Mouse (Mus musculus) MEL (cell line): Measurements from ENCODE around the gene Rragd. TPM values are rescaled to one million over a fixed set of nuclear protein-coding genes. Genes with fewer than 3 reads are reported as not detected.

Experiments
- DNase-seq: peaks from one replicate; pipeline ENCODE4 v3.0.0; 2011; ENCODE audit warnings: low read depth, low spot score
- H3K27ac ChIP-seq: 2 replicates; pipeline ENCODE4 v1.5.1; 2012; ENCODE audit warnings: low read depth, mild to moderate bottlenecking, control low read depth, low read length, moderate library complexity; ENCODE audit not compliant: control insufficient read depth
- H3K27me3 ChIP-seq, 2 experiments: fragments of 150-350 bp in 1 of 2; sonication (generic) in 1 of 2; 2 replicates each; pipeline ENCODE4 v1.6.1; 2012; ENCODE audit warnings: low read length in 2 of 2, mild to moderate bottlenecking in 2 of 2, improper control_type of control experiment in 1 of 2, moderate library complexity in 1 of 2; ENCODE audit not compliant: insufficient read depth in 2 of 2, control insufficient read depth in 1 of 2
- H3K36me3 ChIP-seq, 2 experiments: 2 replicates each; pipeline ENCODE4 v1.6.1; 2012 to 2014; ENCODE audit warnings: low read length in 2 of 2, improper control_type of control experiment in 1 of 2, inconsistent platforms in 1 of 2, mild to moderate bottlenecking in 1 of 2; ENCODE audit not compliant: insufficient read depth in 2 of 2, control insufficient read depth in 1 of 2
- H3K4me1 ChIP-seq, 2 experiments: fragments of 150-350 bp in 1 of 2; sonication (generic) in 1 of 2; 2 replicates each; pipeline ENCODE4 v1.6.1; 2012; ENCODE audit warnings: low read length in 2 of 2, improper control_type of control experiment in 1 of 2, mild to moderate bottlenecking in 1 of 2; ENCODE audit not compliant: insufficient read depth in 2 of 2, control insufficient read depth in 1 of 2
- H3K4me3 ChIP-seq, 2 experiments: fragments of 150-350 bp in 1 of 2; sonication (generic) in 1 of 2; 2 replicates each; pipeline ENCODE4 v1.5.1; 2012; ENCODE audit warnings: low read depth in 2 of 2, low read length in 2 of 2, mild to moderate bottlenecking in 2 of 2, moderate library complexity in 2 of 2, control low read depth in 1 of 2, improper control_type of control experiment in 1 of 2; ENCODE audit not compliant: control insufficient read depth in 1 of 2, insufficient read depth in 1 of 2
- H3K79me2 ChIP-seq: 2 replicates; pipeline ENCODE4 v1.6.1; 2012; ENCODE audit warnings: mild to moderate bottlenecking, low read length, moderate library complexity; ENCODE audit not compliant: control insufficient read depth, poor library complexity, insufficient read depth
- H3K9ac ChIP-seq: 2 replicates; pipeline ENCODE4 v1.6.1; 2012; ENCODE audit warnings: low read depth, mild to moderate bottlenecking, control low read depth, low read length, moderate library complexity; ENCODE audit not compliant: control insufficient read depth, poor library complexity, severe bottlenecking
- H3K9me3 ChIP-seq: fragments of 150-350 bp; sonication (generic); replicated peaks from 2 replicates; pipeline ENCODE4 v1.6.1; 2012; ENCODE audit warnings: mild to moderate bottlenecking, low read length, improper control_type of control experiment, moderate library complexity; ENCODE audit not compliant: insufficient read depth
- BHLHE40 ChIP-seq: IDR thresholded peaks from 2 replicates; pipeline ENCODE4 v1.6.1; 2012; ENCODE audit warnings: low read depth, mild to moderate bottlenecking, inconsistent platforms, low read length, improper control_type of control experiment, borderline replicate concordance
- EP300 ChIP-seq, 2 experiments: IDR thresholded peaks; 2 replicates each; pipeline ENCODE4 v1.6.1; 2011; ENCODE audit warnings: improper control_type of control experiment in 2 of 2, low read length in 2 of 2, low read depth in 1 of 2, mild to moderate bottlenecking in 1 of 2
- ETS1 ChIP-seq: IDR thresholded peaks from 2 replicates; pipeline ENCODE4 v1.6.1; 2012; ENCODE audit warnings: low read depth, mild to moderate bottlenecking, inconsistent platforms, low read length, improper control_type of control experiment, moderate library complexity
- GATA1 ChIP-seq: IDR thresholded peaks from 2 replicates; pipeline ENCODE4 v1.6.1; 2011; ENCODE audit warnings: low read depth, low read length, improper control_type of control experiment
- HCFC1 ChIP-seq: IDR thresholded peaks from 2 replicates; pipeline ENCODE4 v1.6.1; 2012; ENCODE audit warnings: low read depth, mild to moderate bottlenecking, inconsistent platforms, low read length, improper control_type of control experiment, moderate library complexity
- MEF2A ChIP-seq: IDR thresholded peaks from 2 replicates; pipeline ENCODE4 v1.6.1; 2014; ENCODE audit warnings: low read depth, mild to moderate bottlenecking, inconsistent platforms, low read length, improper control_type of control experiment; ENCODE audit not compliant: poor library complexity, insufficient replicate concordance, severe bottlenecking; ENCODE audit errors: extremely low read depth
- MYB ChIP-seq: IDR thresholded peaks from 2 replicates; pipeline ENCODE4 v1.6.1; 2011; ENCODE audit warnings: mild to moderate bottlenecking, low read depth, low read length, improper control_type of control experiment
- MYC ChIP-seq: IDR thresholded peaks from 2 replicates; pipeline ENCODE4 v1.6.1; 2011; ENCODE audit warnings: low read depth, mild to moderate bottlenecking, low read length, improper control_type of control experiment, moderate library complexity
- NELFE ChIP-seq: IDR thresholded peaks from 2 replicates; pipeline ENCODE4 v1.6.1; 2011; ENCODE audit warnings: low read depth, low read length, improper control_type of control experiment
- POLR2AphosphoS2 ChIP-seq: IDR thresholded peaks from 2 replicates; pipeline ENCODE4 v1.6.1; 2011; ENCODE audit warnings: low read length, improper control_type of control experiment
- POLR2AphosphoS5 ChIP-seq: IDR thresholded peaks from 2 replicates; pipeline ENCODE4 v1.6.1; 2012; ENCODE audit warnings: low read depth, borderline replicate concordance, mild to moderate bottlenecking, inconsistent platforms, low read length, moderate library complexity, mixed read lengths
- RCOR1 ChIP-seq: IDR thresholded peaks from 2 replicates; pipeline ENCODE4 v1.6.1; 2012; ENCODE audit warnings: low read depth, mild to moderate bottlenecking, inconsistent platforms, low read length, improper control_type of control experiment
- TBP ChIP-seq: IDR thresholded peaks from 2 replicates; pipeline ENCODE4 v1.8.0; 2011; ENCODE audit warnings: low read depth, low read length, improper control_type of control experiment
- TCF12 ChIP-seq: IDR thresholded peaks from 2 replicates; pipeline ENCODE4 v1.6.1; 2014; ENCODE audit warnings: low read depth, mild to moderate bottlenecking, inconsistent platforms, low read length, improper control_type of control experiment, moderate library complexity
- USF1 ChIP-seq: IDR thresholded peaks from 2 replicates; pipeline ENCODE4 v1.6.1; 2014; ENCODE audit warnings: low read depth, mild to moderate bottlenecking, inconsistent platforms, low read length, improper control_type of control experiment, moderate library complexity
- USF2 ChIP-seq, 2 experiments: IDR thresholded peaks; 2 replicates each; pipeline ENCODE4 v1.6.1; 2011 to 2012; ENCODE audit warnings: improper control_type of control experiment in 2 of 2, low read length in 2 of 2, borderline replicate concordance in 1 of 2, inconsistent platforms in 1 of 2, low read depth in 1 of 2, mild to moderate bottlenecking in 1 of 2; ENCODE audit not compliant: insufficient read depth in 1 of 2
- ZC3H11A ChIP-seq: IDR thresholded peaks from 2 replicates; pipeline ENCODE4 v1.6.1; 2012; ENCODE audit warnings: low read depth, mild to moderate bottlenecking, inconsistent platforms, low read length, improper control_type of control experiment
- ZKSCAN1 ChIP-seq: IDR thresholded peaks from 2 replicates; pipeline ENCODE4 v1.6.1; 2012; ENCODE audit warnings: low read depth, mild to moderate bottlenecking, inconsistent platforms, low read length, improper control_type of control experiment, moderate library complexity
- polyA plus RNA-seq, 2 experiments: library from polyadenylated mRNA; stranded (reverse) in 1 of 2; unstranded in 1 of 2; fragments of >175 nt in 1 of 2; fragments of >200 nt in 1 of 2; gene quantifications; 2 replicates each; pipeline versions ENCODE4 v1.2.1 to v1.2.4; 2012; ENCODE audit warnings: low replicate concordance in 2 of 2, low read depth in 1 of 2; ENCODE audit not compliant: insufficient read length in 2 of 2, insufficient read depth in 1 of 2, missing spikeins in 1 of 2
- total RNA-seq: library from RNA; depleted of rRNA; stranded (reverse); fragments of 300-350 nt; gene quantifications from 2 replicates; pipeline ENCODE4 v1.2.3, GENCODE M21; 2012

Gene Rragd
- total and polyA plus RNA-seq, 3 experiments: not detected

GRCm38 (mm10) chr4:33033515-33033914 is 50.7 kb downstream of the Rragd start:
- Histone ChIP-seq H3K27ac (no peak overlapping the region), H3K9me3 (no peaks in the 10 kb centered on the region), H3K36me3 (peaks cover 4 to 23% of the 10 kb centered on the region in 2 experiments), H3K9ac (no peak overlapping the region), H3K4me1 (peaks cover 10 to 11% of the 10 kb centered on the region in 2 experiments), H3K27me3 (no peaks in the 10 kb centered on the region), H3K79me2 (peaks cover 28% of the 10 kb centered on the region), H3K4me3 (no peak overlapping the region)
- TF ChIP-seq EP300 (IDR thresholded peaks at IDR 0.05; ENCODE audit: low read depth in 1 of 2, low read length in 2 of 2) (peak; percentile 47 to 67; a peak in 3 of 4 replicates), RCOR1 (peak; percentile 85), MYB (no peak), ZC3H11A (no peak), GATA1 (peak; percentile 83), ETS1 (peak; percentile 35; the same call in 1 of the 2 replicates), BHLHE40 (0 out of 2 replicates have a peak, but pooled peaks have one; percentile 5)
- DNase-seq: peak; percentile 18

DNA sequence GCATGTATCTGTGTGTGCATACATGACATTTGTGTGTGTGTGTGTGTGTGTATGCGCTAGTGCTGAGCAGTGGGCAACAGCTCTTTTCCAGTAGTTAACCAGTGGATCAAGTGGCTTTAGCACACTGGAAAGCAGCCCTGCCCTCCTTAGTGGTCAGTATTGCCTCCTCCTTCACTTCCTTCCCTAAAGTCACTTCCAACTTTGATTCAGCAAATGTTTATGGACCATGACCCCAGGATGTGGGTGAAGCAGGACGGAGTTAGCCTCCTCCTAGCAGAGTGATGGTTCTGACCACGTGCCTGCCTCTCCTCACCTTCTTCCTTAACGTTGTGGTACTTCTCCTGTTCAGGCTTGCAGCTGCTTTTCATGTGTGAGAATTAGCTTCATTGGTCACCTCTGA is 57.0 kb downstream of the Rragd start:
- DNase-seq: no peak
- H3K79me2 ChIP-seq: peaks cover 8% of the 10 kb centered on the region; the same call in 1 of the 2 replicates
- H3K27ac ChIP-seq: no peak overlapping the region
- H3K9me3 ChIP-seq: no peaks in the 10 kb centered on the region
- no peak overlapping the region for H3K9ac ChIP-seq
- no peak overlapping the region for H3K4me3 ChIP-seq
- TF ChIP-seq USF2 (IDR thresholded peaks at IDR 0.05; ENCODE audit: borderline replicate concordance in 1 of 2, insufficient read depth in 1 of 2, low read depth in 1 of 2, low read length in 2 of 2) (no peak), HCFC1 (no peak), RCOR1 (no peak), ZKSCAN1 (no peak), ETS1 (no peak), POLR2AphosphoS5 (no peak), TCF12 (no peak), TBP (no peak), MYC (no peak), GATA1 (no peak), POLR2AphosphoS2 (no peak), NELFE (no peak), USF1 (no peak), MYB (no peak), MEF2A (no peak)
- no peaks in the 10 kb centered on the region for H3K4me1 ChIP-seq
- H3K36me3 ChIP-seq: peaks cover 0 to 12% of the 10 kb centered on the region in 2 experiments; a peak in 2 of 4 replicates
- H3K27me3 ChIP-seq: no peaks in the 10 kb centered on the region
